Mouse (Mus musculus): ENCODE measurements around the gene Ldlr. TPM values are rescaled to one million over a fixed set of nuclear protein-coding genes. Genes with fewer than 3 reads are reported as not detected.

The Ldlr gene
- polyA plus RNA-seq, 1 experiment from 2014 or later: 29.9 TPM

DNA sequence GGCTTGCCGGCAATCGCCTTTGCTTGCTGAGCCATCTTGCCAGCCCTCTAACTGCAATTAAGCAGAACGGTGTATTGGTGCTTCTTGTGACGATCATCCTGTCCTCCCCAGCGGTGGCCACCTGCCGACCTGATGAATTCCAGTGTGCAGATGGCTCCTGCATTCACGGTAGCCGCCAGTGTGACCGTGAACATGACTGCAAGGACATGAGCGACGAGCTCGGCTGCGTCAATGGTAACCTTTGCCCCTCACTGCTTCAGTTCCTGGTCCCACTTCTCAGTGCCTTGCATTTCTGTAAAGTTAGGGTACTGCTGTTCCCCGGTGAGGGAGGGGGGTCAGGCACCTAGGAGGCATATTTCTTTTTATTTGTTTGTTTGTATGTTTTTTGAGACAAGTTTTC lies 11.8 kb downstream of the Ldlr start:
- H3K4me3 ChIP-seq (ENCODE audit: inconsistent target): no peak overlapping the region
- peaks cover 96% of the 10 kb centered on the region for H3K79me2 ChIP-seq (ENCODE audit: inconsistent target)
- no peak overlapping the region for H3K27ac ChIP-seq
- 95% methylated on average over 14 of the region's 14 CpGs for WGBS (ENCODE audit: missing documents)
- H3K36me3 ChIP-seq (ENCODE audit: inconsistent target): peaks cover 83% of the 10 kb centered on the region

DNA sequence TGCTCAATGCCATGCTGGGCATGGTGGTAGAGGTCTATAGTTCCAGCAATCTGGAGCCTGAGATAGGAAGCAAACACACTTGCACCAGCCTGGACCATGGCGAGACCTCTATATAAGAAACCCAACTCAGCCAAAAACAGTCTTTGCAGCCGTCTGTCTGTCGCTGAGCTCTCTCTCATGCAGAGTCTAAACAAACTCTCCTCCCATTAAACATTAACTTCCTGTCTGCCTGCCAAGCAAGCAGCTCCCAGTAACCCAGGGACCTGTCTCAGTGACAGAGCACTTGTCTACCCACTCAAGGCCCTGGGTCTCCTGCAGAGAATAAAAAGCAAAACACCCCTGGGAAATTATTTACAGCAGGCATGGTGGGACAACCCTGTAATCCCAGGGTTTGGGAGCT lies 13.3 kb downstream of the Ldlr start:
- Histone ChIP-seq H3K36me3 (ENCODE audit: inconsistent target) (peaks cover 86% of the 10 kb centered on the region), H3K4me3 (ENCODE audit: inconsistent target) (no peak overlapping the region), H3K79me2 (ENCODE audit: inconsistent target) (peaks cover 83% of the 10 kb centered on the region), H3K27ac (no peak overlapping the region)
- WGBS (ENCODE audit: missing documents): 100% methylated on average over 3 of the region's 3 CpGs

DNA sequence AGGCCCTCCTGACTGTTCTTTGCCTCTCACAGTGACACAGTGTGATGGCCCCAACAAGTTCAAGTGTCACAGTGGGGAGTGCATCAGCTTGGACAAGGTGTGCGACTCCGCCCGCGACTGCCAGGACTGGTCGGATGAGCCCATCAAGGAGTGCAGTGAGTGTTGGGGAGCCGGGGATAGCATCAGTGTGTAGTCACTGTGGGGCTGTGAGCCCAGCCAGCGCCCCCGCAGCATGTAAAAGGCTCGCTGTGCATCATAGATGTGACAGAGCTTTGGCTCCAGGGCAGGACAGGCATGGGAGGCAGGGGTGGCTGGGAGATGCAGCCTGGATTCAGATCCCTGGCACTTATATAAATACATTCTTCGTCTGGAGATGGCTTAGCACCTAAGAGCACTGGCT lies 13.9 kb downstream of the Ldlr start:
- no peak overlapping the region for H3K4me3 ChIP-seq (ENCODE audit: inconsistent target)
- H3K79me2 ChIP-seq (ENCODE audit: inconsistent target): peaks cover 80% of the 10 kb centered on the region
- 91% methylated on average over 10 of the region's 10 CpGs for WGBS (ENCODE audit: missing documents)
- no peak overlapping the region for H3K27ac ChIP-seq
- peaks cover 86% of the 10 kb centered on the region for H3K36me3 ChIP-seq (ENCODE audit: inconsistent target)

DNA sequence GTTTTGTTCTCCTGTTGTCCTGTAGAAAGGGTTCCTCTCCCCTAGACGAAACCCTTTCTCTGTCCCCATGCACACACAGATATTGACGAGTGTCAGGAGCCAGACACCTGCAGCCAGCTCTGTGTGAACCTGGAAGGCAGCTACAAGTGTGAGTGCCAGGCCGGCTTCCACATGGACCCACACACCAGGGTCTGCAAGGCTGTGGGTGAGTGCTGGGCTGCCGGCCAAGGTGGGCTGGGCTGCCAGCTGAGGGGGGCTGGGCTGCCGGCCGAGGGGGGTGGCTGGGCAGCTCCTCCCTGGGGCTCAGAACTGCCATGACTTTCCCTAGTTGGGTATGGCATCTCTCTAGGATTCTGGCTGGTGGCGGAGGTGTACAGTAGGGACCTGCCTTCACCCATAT lies 15.5 kb downstream of the Ldlr start:
- peaks cover 82% of the 10 kb centered on the region for H3K36me3 ChIP-seq (ENCODE audit: inconsistent target)

DNA sequence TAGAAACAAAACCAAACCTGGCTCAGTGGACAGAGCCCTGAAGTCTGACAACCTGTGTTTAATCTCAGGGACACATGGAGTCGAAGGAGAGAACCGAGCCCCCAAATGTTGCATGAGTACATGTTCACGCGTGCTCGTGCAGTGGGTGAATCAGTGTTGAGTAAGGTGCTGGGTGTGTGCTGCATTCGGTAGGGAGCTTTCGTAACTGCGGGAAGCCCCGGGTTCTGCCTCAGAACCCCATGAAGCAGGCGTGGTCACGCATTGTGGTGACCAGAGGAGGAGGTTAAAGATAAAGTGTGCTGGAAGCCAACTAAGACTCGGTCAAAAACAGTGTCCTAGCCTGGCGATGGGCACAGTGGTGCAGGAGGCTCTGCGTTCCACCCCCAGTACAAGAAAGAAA lies 17.1 kb downstream of the Ldlr start:
- peaks cover 82% of the 10 kb centered on the region for H3K36me3 ChIP-seq (ENCODE audit: inconsistent target)

More for the DNA sequence above, 15.5 kb downstream of the Ldlr start:
- Histone ChIP-seq H3K27ac (no peak overlapping the region), H3K79me2 (ENCODE audit: inconsistent target) (peaks cover 64% of the 10 kb centered on the region), H3K4me3 (ENCODE audit: inconsistent target) (no peak overlapping the region)
- 95% methylated on average over 7 of the region's 7 CpGs for WGBS (ENCODE audit: missing documents)

DNA sequence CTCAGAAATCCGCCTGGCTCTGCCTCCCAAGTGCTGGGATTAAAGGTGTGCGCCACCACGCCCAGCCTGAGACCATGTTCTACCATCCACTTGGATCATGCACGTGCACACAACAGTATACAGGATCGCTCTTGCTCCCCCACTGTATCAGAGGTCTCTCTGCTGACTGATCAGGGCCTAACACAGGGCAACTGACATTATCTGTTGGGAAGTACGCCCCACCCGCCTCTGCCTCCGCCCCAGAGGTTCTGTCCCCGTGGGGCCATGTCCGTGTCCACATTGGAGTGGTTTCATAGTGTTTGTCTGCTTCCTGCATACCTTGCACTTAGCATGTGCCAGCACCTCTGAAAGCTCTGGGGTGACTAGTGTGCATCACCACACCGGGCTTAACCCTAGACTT lies 18.2 kb downstream of the Ldlr start:
- WGBS (ENCODE audit: missing documents): 96% methylated on average over 11 of the region's 11 CpGs
- Histone ChIP-seq H3K79me2 (ENCODE audit: inconsistent target) (peaks cover 36% of the 10 kb centered on the region; the same call in 1 of the 2 replicates), H3K36me3 (ENCODE audit: inconsistent target) (peaks cover 83% of the 10 kb centered on the region), H3K4me3 (ENCODE audit: inconsistent target) (no peak overlapping the region), H3K27ac (no peak overlapping the region)

More for the DNA sequence above, 17.1 kb downstream of the Ldlr start:
- Histone ChIP-seq H3K4me3 (ENCODE audit: inconsistent target) (no peak overlapping the region), H3K79me2 (ENCODE audit: inconsistent target) (peaks cover 47% of the 10 kb centered on the region), H3K27ac (no peak overlapping the region)
- whole genome bisulfite sequencing (ENCODE audit: missing documents): 73% methylated on average over 13 of the region's 14 CpGs

DNA sequence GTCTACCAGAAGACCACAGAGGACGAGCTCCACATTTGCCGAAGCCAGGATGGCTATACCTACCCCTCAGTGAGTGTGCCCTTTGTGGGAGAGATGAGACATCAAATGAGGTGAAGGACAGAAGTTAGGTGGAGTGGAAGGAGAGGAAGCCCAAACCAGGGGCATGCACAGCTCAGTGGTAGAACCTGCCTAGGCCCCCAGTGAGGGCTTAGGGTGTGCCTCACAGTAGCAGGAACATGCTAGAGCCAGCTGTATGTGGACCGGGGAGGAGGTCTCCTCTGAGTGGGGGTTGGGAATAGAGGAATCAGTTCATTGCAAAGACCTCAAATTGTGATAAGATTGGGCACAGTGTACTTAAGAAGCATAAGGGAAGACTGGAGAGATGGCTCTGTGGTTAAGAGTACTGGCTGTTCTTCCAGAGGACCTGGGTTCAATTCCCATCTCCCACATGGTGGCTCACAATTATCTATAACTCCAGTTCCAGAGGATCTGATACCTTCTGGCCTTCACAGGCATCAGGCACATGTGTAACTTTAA lies 24.0 kb downstream of the Ldlr start:
- Histone ChIP-seq H3K4me3 (ENCODE audit: inconsistent target) (no peak overlapping the region), H3K27ac (no peak overlapping the region), H3K79me2 (ENCODE audit: inconsistent target) (no peaks in the 10 kb centered on the region), H3K36me3 (ENCODE audit: inconsistent target) (peaks cover 66% of the 10 kb centered on the region)
- WGBS (ENCODE audit: missing documents): 89% methylated on average over 3 of the region's 3 CpGs

DNA sequence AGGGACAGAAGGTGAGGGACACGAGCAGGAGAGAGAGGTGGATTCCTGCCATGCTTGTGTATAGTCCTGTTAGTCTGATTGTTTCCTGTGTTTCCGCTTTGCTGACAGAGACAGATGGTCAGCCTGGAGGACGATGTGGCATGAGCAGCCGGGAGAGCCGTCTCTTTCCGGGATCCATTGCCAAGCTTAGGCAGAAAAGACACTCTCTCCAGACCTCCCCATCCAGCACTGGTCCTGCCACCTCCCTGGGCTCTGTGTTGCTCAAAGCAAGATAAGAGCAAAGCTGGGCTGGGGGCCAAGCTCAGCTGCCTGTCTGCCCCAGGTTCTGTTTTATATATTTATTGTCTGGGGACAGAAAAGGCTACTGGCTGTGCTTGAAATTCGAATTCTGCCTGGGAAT lies 24.8 kb downstream of the Ldlr start:
- Histone ChIP-seq H3K79me2 (ENCODE audit: inconsistent target) (no peaks in the 10 kb centered on the region), H3K27ac (no peak overlapping the region), H3K4me3 (ENCODE audit: inconsistent target) (no peak overlapping the region), H3K36me3 (ENCODE audit: inconsistent target) (peaks cover 59% of the 10 kb centered on the region)
- 92% methylated on average over 7 of the region's 7 CpGs for WGBS (ENCODE audit: missing documents)

DNA sequence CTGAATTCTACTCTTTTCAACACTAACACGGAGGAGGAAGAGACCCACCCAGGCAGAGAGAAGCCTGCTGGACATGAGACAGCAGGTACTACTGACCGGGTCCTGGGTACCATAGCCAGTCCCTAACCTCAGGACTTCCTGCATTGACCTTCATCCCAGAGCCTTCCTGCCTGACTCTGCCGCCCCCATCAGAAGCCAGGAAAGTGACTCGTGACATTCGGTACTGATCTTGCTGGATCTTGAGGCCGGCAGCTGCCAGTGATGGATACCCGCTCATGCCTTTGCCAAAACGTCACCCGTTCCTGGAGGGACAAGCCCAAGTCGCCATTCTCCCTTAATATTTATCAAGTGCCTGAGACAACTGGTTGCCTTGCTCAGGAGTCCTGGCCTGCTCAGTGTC lies 25.2 kb downstream of the Ldlr start:
- peaks cover 58% of the 10 kb centered on the region for H3K36me3 ChIP-seq (ENCODE audit: inconsistent target)
- 94% methylated on average over 10 of the region's 10 CpGs for WGBS (ENCODE audit: missing documents)

DNA sequence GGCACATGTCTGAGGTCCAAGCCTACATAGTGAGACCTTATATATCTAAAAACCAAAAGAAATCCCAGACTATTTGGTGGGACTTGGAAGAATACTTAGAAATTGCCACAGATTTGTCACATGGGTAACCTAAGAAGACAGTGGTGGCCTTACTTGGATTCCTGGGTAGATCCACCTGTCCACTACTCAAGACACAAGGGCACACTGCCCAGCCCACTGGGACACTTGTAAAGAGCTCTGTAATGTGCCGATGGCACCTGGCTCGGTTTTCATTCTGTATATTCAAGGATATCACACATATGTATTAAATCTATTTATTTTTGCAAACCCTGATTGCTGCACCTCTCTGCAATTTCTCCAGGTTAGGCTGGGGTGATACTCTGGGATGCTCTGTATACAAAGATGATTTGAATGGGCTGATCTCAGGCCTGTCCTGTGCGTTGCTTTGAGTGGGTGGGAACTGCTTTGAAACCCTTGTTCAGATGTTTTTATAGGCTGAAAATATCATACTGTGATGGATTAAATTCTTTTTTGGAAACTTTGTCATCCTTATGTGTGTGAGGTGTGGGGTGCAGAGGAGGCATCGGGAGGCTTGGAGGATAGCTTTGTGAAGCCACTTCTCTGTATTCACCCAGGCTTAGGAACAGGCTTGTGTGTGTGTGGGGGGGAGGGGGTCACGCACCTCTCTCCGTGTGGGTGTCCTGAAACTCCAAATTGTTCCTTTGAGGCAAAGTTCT lies 26.3 kb downstream of the Ldlr start:
- 98% methylated on average over 6 of the region's 6 CpGs for WGBS (ENCODE audit: missing documents)
- peaks cover 47% of the 10 kb centered on the region for H3K36me3 ChIP-seq (ENCODE audit: inconsistent target)
- H3K79me2 ChIP-seq (ENCODE audit: inconsistent target): no peaks in the 10 kb centered on the region
- no peak overlapping the region for H3K4me3 ChIP-seq (ENCODE audit: inconsistent target)
- H3K27ac ChIP-seq: no peak overlapping the region

More for the DNA sequence above, 25.2 kb downstream of the Ldlr start:
- Histone ChIP-seq H3K27ac (no peak overlapping the region), H3K4me3 (ENCODE audit: inconsistent target) (no peak overlapping the region), H3K79me2 (ENCODE audit: inconsistent target) (no peaks in the 10 kb centered on the region)

DNA sequence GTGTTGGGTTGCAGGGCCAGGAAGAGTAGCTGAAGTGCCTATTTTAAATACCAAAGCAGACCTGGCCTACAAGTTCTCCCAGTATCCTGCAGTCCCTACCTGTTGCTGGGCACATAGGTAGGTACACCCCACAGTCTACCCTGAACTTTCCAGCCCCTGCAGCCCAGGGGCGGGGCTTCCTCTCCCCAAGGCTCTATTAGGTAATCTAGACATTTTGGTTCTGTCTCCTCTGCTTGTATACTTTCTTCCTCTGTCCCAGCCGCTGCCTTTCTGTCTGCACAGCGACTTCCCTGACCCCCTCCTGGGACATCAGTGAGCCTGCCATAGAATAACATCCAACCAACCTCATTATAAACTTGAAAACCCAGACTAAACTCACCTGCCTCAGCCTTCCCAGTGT lies 27.1 kb downstream of the Ldlr start:
- peaks cover 39% of the 10 kb centered on the region for H3K36me3 ChIP-seq (ENCODE audit: inconsistent target)

DNA sequence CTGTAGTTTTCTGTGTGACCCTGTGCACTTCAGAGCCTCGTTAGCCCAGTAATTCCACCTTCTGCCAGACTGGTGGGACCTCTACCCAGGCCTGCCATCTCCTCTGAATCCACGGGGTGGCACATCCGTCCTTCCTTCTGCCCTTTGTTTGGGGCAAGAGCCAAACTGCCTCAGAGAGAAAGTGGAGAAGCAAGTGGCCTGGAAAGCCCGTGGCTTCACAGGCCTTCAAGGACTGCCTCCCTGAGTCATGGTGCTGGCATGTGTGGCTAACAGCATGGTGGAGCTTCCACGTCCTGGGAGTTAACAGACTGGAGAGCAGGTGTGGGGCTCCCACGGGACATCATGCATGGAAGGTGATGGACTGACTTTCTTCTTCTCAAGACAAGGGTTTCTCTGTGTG lies 28.1 kb downstream of the Ldlr start:
- Histone ChIP-seq H3K27ac (no peak overlapping the region), H3K36me3 (ENCODE audit: inconsistent target) (peaks cover 29% of the 10 kb centered on the region), H3K79me2 (ENCODE audit: inconsistent target) (no peaks in the 10 kb centered on the region), H3K4me3 (ENCODE audit: inconsistent target) (no peak overlapping the region)
- 74% methylated on average over 6 of the region's 6 CpGs for WGBS (ENCODE audit: missing documents)

More for the DNA sequence above, 27.1 kb downstream of the Ldlr start:
- Histone ChIP-seq H3K4me3 (ENCODE audit: inconsistent target) (no peak overlapping the region), H3K79me2 (ENCODE audit: inconsistent target) (no peaks in the 10 kb centered on the region), H3K27ac (no peak overlapping the region)
- 87% methylated on average over 3 of the region's 3 CpGs for WGBS (ENCODE audit: missing documents)

DNA sequence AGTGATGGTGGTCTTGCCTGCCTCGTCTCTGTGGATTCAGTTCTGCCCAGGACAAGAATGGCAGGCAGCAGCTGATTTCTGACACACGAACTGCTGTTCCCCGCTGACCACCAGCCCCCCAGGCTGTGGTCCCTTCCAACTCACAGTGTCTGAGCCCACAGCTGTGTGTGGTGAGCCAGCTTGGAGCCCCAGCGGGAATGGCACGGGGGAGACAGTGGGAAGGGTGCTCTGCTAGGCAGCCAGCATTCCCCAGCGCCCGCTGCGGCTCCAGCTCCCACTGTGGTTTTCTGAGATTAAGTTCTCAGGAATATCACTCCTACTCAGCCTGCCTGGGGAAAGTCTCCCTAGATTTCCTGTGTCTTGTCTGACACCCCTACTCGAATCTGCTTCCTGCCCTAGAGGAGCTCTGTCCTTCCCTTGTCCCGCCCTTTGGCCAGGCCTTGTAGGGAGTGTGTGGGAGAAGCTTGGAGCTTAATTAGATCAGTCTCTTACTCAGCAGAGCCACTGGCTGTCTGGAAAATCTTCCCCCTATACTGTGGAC lies 29.0 kb downstream of the Ldlr start:
- Histone ChIP-seq H3K79me2 (ENCODE audit: inconsistent target) (no peaks in the 10 kb centered on the region), H3K27ac (no peak overlapping the region), H3K36me3 (ENCODE audit: inconsistent target) (peaks cover 20% of the 10 kb centered on the region; the same call in 1 of the 2 replicates), H3K4me3 (ENCODE audit: inconsistent target) (no peak overlapping the region)
- 94% methylated on average over 10 of the region's 10 CpGs for WGBS (ENCODE audit: missing documents)

DNA sequence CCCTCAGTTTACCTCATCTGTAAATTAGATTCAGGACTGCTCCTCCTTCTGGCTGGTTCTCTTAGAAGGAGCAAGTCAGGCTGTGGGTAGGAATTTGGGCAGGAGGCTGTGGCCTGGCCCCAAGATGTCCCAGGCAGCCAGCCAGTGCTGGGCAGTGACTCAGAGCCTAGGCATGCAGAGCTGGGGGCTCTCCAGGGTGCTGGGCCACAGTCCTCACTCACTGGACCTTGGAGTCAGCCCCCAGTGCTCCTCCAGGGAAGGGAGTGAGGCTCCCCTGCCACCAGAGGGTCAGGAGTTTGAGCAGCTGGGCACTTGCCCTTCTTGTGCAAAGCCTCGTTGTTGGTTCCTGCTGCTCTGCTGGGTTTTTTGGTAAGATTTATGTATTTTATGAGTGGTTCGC lies 30.7 kb downstream of the Ldlr start:
- Histone ChIP-seq H3K79me2 (ENCODE audit: inconsistent target) (no peaks in the 10 kb centered on the region), H3K36me3 (ENCODE audit: inconsistent target) (peaks cover 5% of the 10 kb centered on the region; the same call in 1 of the 2 replicates), H3K27ac (no peak overlapping the region), H3K4me3 (ENCODE audit: inconsistent target) (no peak overlapping the region)
- WGBS (ENCODE audit: missing documents): 89% methylated on average over 2 of the region's 2 CpGs

DNA sequence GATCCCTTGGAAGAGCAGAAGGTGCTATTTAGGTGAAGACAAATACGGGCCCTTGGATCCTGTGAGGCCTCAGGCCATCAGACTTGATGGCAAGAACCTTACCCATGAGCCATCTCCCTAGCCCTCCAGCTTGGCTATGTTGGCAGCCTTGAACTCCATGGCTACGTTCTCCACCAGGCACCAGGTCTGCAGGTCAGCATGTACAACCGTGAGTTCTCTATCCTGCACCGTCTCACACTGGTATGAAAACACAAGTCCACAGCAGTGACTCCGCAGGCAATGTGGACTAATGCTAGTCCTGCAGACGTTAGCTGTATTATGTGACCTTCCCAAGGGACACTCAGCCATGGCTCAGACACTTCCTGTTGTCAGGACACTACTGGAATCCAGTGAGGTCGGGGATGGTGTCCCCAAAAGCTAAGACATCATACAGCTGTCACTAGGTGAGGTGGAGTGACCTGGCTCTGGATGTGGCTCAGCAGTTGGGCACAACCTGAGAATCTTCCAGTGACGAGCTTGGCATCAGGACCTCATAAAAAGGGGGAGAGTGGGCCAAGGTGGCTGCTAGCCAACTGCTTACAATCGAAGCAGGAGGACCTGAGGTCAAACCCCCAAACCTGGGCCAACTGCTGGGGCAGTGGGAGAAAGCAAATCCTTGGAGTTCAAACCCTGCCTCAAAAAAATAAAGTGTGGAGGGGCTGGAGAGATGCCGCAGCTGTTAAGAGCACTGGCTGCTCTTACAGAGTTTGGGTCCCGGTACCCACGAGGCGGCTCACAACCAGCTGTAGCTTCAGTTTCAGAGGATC lies 31.4 kb downstream of the Ldlr start:
- Histone ChIP-seq H3K36me3 (ENCODE audit: inconsistent target) (no peaks in the 10 kb centered on the region), H3K27ac (no peak overlapping the region), H3K79me2 (ENCODE audit: inconsistent target) (no peaks in the 10 kb centered on the region), H3K4me3 (ENCODE audit: inconsistent target) (no peak overlapping the region)
- 87% methylated on average over 13 of the region's 13 CpGs for WGBS (ENCODE audit: missing documents)

Data from macrophage (primary cell).